Mouse (Mus musculus) cortical plate, adult 2 months (tissue): ENCODE data around the gene Tcf19. TPM values are rescaled to one million over a fixed set of nuclear protein-coding genes. Genes with fewer than 3 reads are reported as not detected.

Source experiments
- H3K27ac ChIP-seq: fragments of 200-500 bp; 2 replicates; pipeline ENCODE4 v1.5.1; 2012; ENCODE audit warnings: low read length, control low read depth, inconsistent platforms; ENCODE audit not compliant: insufficient read depth
- H3K4me1 ChIP-seq: fragments of 200-500 bp; 2 replicates; pipeline ENCODE4 v1.6.1; 2011; ENCODE audit warnings: low read length; ENCODE audit not compliant: control insufficient read depth, insufficient read depth
- H3K4me3 ChIP-seq: fragments of 200-500 bp; 2 replicates; pipeline ENCODE4 v1.5.1; 2011; ENCODE audit warnings: mild to moderate bottlenecking, low read length, control low read depth; ENCODE audit not compliant: insufficient read depth
- CTCF ChIP-seq: fragments of 200-500 bp; IDR thresholded peaks from 2 replicates; pipeline ENCODE4 v1.5.1; 2011; ENCODE audit warnings: mild to moderate bottlenecking, control low read depth, low read length; ENCODE audit not compliant: insufficient read depth; ENCODE audit errors: extremely low read depth
- POLR2A ChIP-seq: fragments of 200-500 bp; IDR thresholded peaks from 2 replicates; pipeline ENCODE4 v1.6.1; 2011; ENCODE audit warnings: mild to moderate bottlenecking, low read length, control low read depth; ENCODE audit not compliant: insufficient read depth; ENCODE audit errors: extremely low read depth
- polyA plus RNA-seq: library from polyadenylated mRNA; depleted of rRNA; stranded (reverse); fragments of >200 nt; gene quantifications from 2 replicates; pipeline ENCODE4 v1.2.3, GENCODE M21; 2012

Gene Tcf19
- polyA plus RNA-seq, 1 experiment = 10.3 TPM

DNA sequence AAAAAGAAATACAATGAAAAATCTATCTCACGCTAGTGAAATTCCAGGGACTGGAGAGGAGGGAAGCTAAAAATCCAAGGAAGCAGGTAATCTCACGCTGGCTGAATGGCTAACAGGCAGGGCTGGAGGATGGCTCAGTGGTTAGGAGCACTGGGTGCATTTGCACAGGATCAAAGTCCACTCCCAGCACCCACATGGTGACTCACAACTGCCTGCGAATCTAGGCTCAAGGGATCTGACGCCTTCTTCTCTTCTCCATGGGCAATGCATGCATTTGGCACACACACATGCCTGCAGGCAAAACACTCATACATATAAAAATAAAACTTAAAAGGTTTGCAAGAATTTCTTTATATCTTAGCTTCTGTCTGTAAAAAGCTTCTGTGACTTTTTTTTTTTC, 20.8 kb upstream of the Tcf19 start:
- H3K4me1 ChIP-seq = 0 out of 2 replicates have a peak, but pooled peaks cover 1% of the 10 kb centered on the region
- TF ChIP-seq CTCF (no peak), POLR2A (no peak)
- H3K4me3 ChIP-seq = no peak overlapping the region
- H3K27ac ChIP-seq = no peak overlapping the region

- no peak overlapping the region for H3K4me3 ChIP-seq
- TF ChIP-seq POLR2A (no peak), CTCF (peak; percentile 94)
- H3K27ac ChIP-seq = no peak overlapping the region
- 0 out of 2 replicates have a peak, but pooled peaks cover 1% of the 10 kb centered on the region for H3K4me1 ChIP-seq
Observed at GRCm38 (mm10) chr17:35534343-35534742, 17.7 kb upstream of the Tcf19 start.

DNA sequence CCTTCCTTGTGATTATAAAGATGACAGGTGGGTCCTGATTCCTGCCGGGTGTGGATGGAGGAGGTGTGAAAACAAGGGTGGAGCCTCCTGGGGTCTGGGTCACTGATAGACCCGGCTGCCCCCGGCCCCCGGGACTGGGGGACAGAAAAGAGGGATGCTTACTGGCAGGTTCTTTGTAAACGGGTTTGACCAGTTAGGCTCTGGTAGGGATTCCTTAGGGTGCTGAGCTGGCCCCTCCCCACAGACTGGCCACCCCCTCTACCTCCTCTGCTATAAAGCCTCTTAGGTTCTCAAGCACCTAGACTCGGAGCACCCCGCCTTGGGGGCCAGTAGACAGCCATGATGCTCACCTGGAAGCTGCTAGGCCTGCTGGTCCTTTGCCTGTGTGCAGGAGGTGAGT, 16.3 kb upstream of the Tcf19 start, which contains the start of gene Psors1c2:
Gene Psors1c2, plus strand, starts transcription at position 301 of the 400 bp plus-strand sequence.
- no peak within 1 kb of the TSS for H3K27ac ChIP-seq
- 0 out of 2 replicates have a peak, but pooled peaks cover 1% of the 10 kb centered on the region for H3K4me1 ChIP-seq
- TF ChIP-seq CTCF (no peak), POLR2A (no peak)
- no peak within 1 kb of the TSS for H3K4me3 ChIP-seq

DNA sequence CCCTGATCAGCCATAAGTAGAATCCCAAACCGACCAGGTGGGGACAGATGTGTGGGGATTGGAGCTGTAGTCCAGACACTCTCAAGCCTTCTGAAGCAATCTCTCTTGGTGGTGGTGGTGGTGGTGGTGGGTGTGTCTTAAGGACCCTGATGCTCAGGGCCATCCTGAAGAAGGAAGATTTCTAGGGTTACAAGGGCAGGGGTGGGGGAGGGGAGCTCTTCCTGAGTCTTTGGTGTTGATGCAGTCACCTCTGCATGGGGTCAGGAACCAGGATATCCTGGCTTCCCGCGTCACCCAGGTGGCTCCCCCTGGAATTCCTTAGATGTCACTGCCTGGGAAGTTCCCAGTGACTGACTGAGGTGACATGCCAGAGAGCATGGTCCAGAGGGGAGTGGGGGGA, 15.7 kb upstream of the Tcf19 start:
- H3K4me3 ChIP-seq = no peak overlapping the region
- no peak for TF ChIP-seq CTCF
- TF ChIP-seq POLR2A = no peak
- 0 out of 2 replicates have a peak, but pooled peaks cover 1% of the 10 kb centered on the region for H3K4me1 ChIP-seq
- no peak overlapping the region for H3K27ac ChIP-seq

DNA sequence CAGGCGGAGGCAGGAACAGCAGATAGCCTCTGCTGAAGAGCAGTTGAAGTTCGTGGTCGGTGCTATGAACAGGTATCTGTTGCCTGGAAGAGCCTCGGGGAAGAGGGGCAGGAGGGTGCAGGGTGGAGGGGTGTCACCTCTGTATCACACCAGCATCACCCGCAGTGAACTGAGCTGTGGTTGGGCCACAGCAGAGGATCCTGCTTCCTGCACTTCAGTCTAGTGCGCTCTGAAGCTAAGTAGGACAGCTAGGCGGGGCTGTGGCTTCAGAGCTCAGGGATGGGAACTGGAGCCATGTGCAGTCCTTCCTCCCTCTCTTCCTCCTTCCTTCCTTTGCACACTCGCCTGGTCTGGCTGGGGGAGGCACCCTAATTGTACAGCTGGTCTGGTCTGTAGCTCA, 10.0 kb upstream of the Tcf19 start:
- no peak overlapping the region for H3K4me3 ChIP-seq
- H3K27ac ChIP-seq = no peak overlapping the region
- TF ChIP-seq CTCF (no peak), POLR2A (no peak)
- H3K4me1 ChIP-seq = no peaks in the 10 kb centered on the region

DNA sequence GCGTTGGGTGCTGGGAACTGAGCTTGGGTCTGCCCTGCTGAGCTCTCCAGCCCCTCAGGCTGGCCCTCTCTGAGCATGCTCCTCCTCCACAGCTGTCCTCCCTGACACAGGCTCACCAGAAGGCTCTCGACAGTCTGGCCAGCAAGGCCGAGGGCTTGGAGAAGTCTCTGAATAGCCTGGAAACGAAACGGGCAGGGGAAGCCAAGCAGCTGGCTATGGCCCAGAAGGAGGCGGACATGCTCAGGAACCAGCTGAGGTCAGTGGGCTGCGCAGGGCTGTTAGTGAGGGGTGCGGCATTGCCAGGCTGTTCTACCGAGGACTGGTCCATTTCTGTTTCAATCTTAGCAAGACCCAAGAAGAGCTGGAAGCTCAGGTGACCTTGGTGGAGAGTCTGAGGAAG, 7.7 kb upstream of the Tcf19 start:
- H3K4me3 ChIP-seq = no peak overlapping the region
- TF ChIP-seq POLR2A = no peak
- TF ChIP-seq CTCF = no peak
- H3K27ac ChIP-seq = no peak overlapping the region
- no peaks in the 10 kb centered on the region for H3K4me1 ChIP-seq

DNA sequence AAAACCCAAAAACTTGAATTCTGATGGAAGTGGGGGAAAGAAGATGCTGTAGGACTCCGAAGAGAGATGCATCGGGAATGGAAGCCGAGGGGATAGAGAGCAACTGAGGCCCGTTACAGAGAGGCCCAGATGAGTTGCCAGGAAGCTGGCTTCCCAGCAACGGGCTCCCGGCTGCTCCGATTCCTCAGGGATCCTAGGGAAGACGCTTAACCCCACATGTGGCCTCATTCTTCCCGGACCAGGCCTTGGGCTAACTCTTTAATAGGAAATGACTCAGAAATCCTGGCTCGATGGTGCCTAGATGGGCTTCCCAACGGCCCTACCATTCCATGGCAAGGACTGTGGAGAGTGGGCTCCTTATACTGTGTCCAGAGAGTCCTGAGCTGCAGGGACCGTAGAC, 902 bp upstream of the Tcf19 start:
- H3K4me3 ChIP-seq = peak overlapping the region; percentile 52; the same call in 1 of the 2 replicates
- H3K4me1 ChIP-seq = no peaks in the 10 kb centered on the region
- no peak overlapping the region for H3K27ac ChIP-seq
- no peak for TF ChIP-seq POLR2A
- TF ChIP-seq CTCF = no peak

DNA sequence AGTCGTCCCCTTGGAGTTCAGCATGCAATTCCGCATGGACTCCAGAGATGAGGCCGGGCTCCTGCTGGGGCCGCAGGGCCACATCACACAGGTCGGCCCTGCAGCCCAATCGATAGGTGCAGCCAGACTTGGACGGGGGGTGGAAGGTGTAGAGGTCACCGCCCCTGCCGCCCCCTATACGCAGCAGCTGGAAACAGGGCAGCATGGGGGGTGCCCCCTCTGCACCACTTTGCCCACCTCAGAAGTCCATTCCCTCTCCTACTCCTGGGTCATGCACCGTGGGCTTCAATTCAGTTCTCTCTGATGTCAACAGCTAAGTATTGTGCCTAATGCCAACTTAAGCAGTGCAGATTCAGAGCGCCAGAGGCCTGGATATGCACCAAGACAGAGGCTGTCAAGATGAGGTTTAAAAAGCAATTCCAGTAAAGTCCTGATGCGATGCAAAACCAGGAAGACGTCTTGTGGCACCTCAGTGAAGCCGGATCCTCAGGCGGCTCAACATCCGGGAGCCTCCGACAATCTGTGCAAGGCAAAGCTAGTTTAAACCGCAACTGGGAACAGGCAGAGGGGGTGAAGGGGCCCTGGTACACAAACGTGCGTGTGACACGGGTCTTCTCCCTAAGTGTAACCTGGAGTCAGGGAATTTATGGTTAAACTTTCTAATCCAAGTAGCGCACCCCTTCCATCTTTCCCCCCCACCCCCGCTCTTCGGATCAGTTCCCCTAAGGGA, 548 bp downstream of the Tcf19 start:
- H3K4me3 ChIP-seq = peak overlapping the region; percentile 52
- TF ChIP-seq POLR2A (no peak), CTCF (no peak)
- H3K4me1 ChIP-seq = no peaks in the 10 kb centered on the region
- H3K27ac ChIP-seq = no peak overlapping the region

- H3K4me3 ChIP-seq = no peak overlapping the region
- no peak overlapping the region for H3K27ac ChIP-seq
- H3K4me1 ChIP-seq = no peaks in the 10 kb centered on the region
- TF ChIP-seq CTCF (no peak), POLR2A (no peak)
Observed at GRCm38 (mm10) chr17:35514756-35515155, 1.9 kb downstream of the Tcf19 start.

- H3K4me1 ChIP-seq = no peaks in the 10 kb centered on the region
- H3K27ac ChIP-seq = no peak overlapping the region
- no peak for TF ChIP-seq POLR2A
- TF ChIP-seq CTCF = peak; percentile 49
- H3K4me3 ChIP-seq = no peak overlapping the region
Observed at GRCm38 (mm10) chr17:35513886-35514285, 2.7 kb downstream of the Tcf19 start.
